Mouse (Mus musculus): Measurements from ENCODE around the gene Lzic. TPM values are rescaled to one million over a fixed set of nuclear protein-coding genes. Genes with fewer than 3 reads are reported as not detected.

Lzic gene
- polyA plus RNA-seq, 1 experiment from 2014 or later: 40.7 TPM

GRCm38 (mm10) chr4:149496612-149497011 is 11.6 kb downstream of the Lzic start:
- Histone ChIP-seq H3K9ac (ENCODE audit: low read length) (no peak overlapping the region), H3K4me3 (ENCODE audit: low read length) (no peak overlapping the region), H3K36me3 (ENCODE audit: control insufficient read depth, insufficient read depth, low read length) (peaks cover 31% of the 10 kb centered on the region), H3K27ac (ENCODE audit: low read length) (no peak overlapping the region), H3K4me1 (replicated peaks; ENCODE audit: control insufficient read depth, insufficient read depth, low read length) (0 out of 2 replicates have a peak, but pooled peaks cover 4% of the 10 kb centered on the region), H3K27me3 (ENCODE audit: control insufficient read depth, insufficient read depth, low read depth, low read length) (no peaks in the 10 kb centered on the region), H3K4me2 (ENCODE audit: low read depth, low read length) (no peak overlapping the region), H3K9me3 (ENCODE audit: control insufficient read depth, low read length) (no peaks in the 10 kb centered on the region)
- no peak for ATAC-seq (ENCODE audit: low read depth)
- 73% methylated on average over 2 of the region's 2 CpGs for WGBS

DNA sequence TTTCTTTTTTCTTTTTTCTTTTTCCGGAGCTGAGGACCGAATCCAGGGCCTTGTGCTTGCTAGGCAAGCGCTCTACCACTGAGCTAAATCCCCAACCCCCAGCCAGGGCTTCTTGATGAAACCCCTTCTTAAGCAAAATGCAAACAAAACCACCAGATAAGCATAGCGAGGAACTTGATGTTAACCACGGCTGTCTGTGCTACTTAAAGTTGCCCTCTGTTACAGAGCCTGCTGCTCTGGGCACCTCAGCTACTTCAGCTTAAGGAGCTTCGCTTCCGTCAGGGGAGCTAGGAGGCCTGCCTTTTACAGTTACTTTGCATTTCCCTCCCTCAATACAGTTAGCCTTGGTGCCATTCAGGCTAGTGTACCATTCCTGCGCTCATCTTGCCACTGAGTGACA is 13.9 kb downstream of the Lzic start:
- H3K4me2 ChIP-seq (ENCODE audit: low read depth, low read length): no peak overlapping the region
- peaks cover 23% of the 10 kb centered on the region for H3K36me3 ChIP-seq (ENCODE audit: control insufficient read depth, insufficient read depth, low read length)
- H3K27ac ChIP-seq (ENCODE audit: low read length): peak overlapping the region; percentile 16; the same call in 1 of the 2 replicates
- no peaks in the 10 kb centered on the region for H3K27me3 ChIP-seq (ENCODE audit: control insufficient read depth, insufficient read depth, low read depth, low read length)
- 54% methylated on average over 8 of the region's 8 CpGs for WGBS
- H3K4me3 ChIP-seq (ENCODE audit: low read length): no peak overlapping the region
- 0 out of 2 replicates have a peak, but pooled peaks cover 4% of the 10 kb centered on the region for H3K4me1 ChIP-seq (replicated peaks; ENCODE audit: control insufficient read depth, insufficient read depth, low read length)
- ATAC-seq (ENCODE audit: low read depth): peak; percentile 84
- H3K9me3 ChIP-seq (ENCODE audit: control insufficient read depth, low read length): no peaks in the 10 kb centered on the region
- no peak overlapping the region for H3K9ac ChIP-seq (ENCODE audit: low read length)

DNA sequence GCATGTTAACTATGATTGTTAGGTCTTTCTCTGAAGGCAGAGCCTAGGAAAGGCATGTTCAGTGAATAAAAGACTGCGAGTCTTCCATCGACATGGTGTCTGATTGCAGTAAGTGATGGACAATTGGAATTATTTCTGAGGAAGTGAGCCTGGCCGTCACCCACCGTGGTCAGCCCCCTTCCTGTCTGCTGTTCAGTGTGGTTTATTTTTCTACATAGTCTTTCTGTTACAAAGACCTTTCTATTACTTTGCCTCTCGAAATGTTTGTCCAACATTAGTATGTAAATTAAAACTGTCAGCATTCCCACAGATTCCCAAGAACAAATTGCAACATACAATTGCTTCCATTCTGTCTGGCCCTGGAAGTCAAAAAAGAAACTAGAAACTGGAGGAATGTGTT is 14.8 kb downstream of the Lzic start:
- Histone ChIP-seq H3K4me3 (ENCODE audit: low read length) (no peak overlapping the region), H3K4me2 (ENCODE audit: low read depth, low read length) (no peak overlapping the region), H3K36me3 (ENCODE audit: control insufficient read depth, insufficient read depth, low read length) (peaks cover 19% of the 10 kb centered on the region), H3K9ac (ENCODE audit: low read length) (no peak overlapping the region), H3K27me3 (ENCODE audit: control insufficient read depth, insufficient read depth, low read depth, low read length) (no peaks in the 10 kb centered on the region), H3K27ac (ENCODE audit: low read length) (no peak overlapping the region), H3K9me3 (ENCODE audit: control insufficient read depth, low read length) (no peaks in the 10 kb centered on the region), H3K4me1 (replicated peaks; ENCODE audit: control insufficient read depth, insufficient read depth, low read length) (0 out of 2 replicates have a peak, but pooled peaks cover 5% of the 10 kb centered on the region)
- ATAC-seq (ENCODE audit: low read depth): no peak
- 70% methylated on average over 5 of the region's 5 CpGs for WGBS

DNA sequence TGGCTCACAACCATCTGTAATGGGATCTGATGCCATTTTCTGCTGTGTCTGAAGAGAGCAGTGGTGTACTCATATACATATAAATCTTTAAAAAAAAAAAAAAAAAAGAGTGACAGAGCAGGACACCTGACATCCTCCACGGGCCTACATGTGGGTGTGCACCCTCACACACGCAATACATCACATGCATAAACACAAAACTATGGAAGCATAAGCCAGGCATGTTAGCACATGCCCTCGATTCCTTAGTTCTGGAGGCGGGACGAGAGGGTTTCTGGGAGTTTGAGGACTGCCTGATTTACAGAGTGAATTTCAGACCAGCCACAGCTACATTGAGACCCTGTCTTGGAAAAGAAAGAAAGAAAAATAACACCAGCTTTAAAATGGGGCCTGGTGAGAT is 19.3 kb downstream of the Lzic start:
- Histone ChIP-seq H3K27me3 (ENCODE audit: control insufficient read depth, insufficient read depth, low read depth, low read length) (no peaks in the 10 kb centered on the region), H3K9me3 (ENCODE audit: control insufficient read depth, low read length) (no peaks in the 10 kb centered on the region), H3K36me3 (ENCODE audit: control insufficient read depth, insufficient read depth, low read length) (peaks cover 5% of the 10 kb centered on the region), H3K9ac (ENCODE audit: low read length) (no peak overlapping the region; the same call in 1 of the 2 replicates), H3K27ac (ENCODE audit: low read length) (peak overlapping the region; percentile 61), H3K4me3 (ENCODE audit: low read length) (no peak overlapping the region), H3K4me1 (replicated peaks; ENCODE audit: control insufficient read depth, insufficient read depth, low read length) (peaks cover 7% of the 10 kb centered on the region; the same call in 1 of the 2 replicates), H3K4me2 (ENCODE audit: low read depth, low read length) (no peak overlapping the region)
- 73% methylated on average over 5 of the region's 5 CpGs for WGBS
- ATAC-seq (ENCODE audit: low read depth): no peak

DNA sequence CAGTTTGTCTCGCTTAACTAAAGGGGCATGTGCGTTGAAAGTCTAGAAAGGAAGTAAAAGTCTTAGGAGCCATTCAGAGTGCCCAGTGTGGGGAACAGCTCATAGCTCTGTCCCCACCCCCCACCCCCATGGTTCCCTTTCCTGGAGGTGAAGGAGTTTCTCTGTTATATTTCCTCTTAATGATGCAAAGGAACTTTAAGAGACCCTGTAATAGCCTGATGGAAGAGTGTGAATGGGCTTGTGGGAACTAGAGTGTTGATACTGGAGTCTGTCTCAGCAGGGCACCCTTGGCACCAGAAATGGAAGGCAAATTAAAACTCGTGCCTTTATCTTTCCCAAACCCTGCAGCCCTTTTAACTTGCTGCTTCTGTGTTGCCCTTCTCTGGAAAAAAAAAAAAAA is 19.8 kb downstream of the Lzic start:
- H3K36me3 ChIP-seq (ENCODE audit: control insufficient read depth, insufficient read depth, low read length): peaks cover 5% of the 10 kb centered on the region
- no peaks in the 10 kb centered on the region for H3K9me3 ChIP-seq (ENCODE audit: control insufficient read depth, low read length)
- no peaks in the 10 kb centered on the region for H3K27me3 ChIP-seq (ENCODE audit: control insufficient read depth, insufficient read depth, low read depth, low read length)
- WGBS: 21% methylated on average over 3 of the region's 3 CpGs
- H3K9ac ChIP-seq (ENCODE audit: low read length): peak overlapping the region; percentile 7; the same call in 1 of the 2 replicates
- peak; percentile 43 for ATAC-seq (ENCODE audit: low read depth)
- no peak overlapping the region for H3K4me2 ChIP-seq (ENCODE audit: low read depth, low read length)
- H3K27ac ChIP-seq (ENCODE audit: low read length): peak overlapping the region; percentile 61
- peaks cover 7% of the 10 kb centered on the region; the same call in 1 of the 2 replicates for H3K4me1 ChIP-seq (replicated peaks; ENCODE audit: control insufficient read depth, insufficient read depth, low read length)
- no peak overlapping the region for H3K4me3 ChIP-seq (ENCODE audit: low read length)

DNA sequence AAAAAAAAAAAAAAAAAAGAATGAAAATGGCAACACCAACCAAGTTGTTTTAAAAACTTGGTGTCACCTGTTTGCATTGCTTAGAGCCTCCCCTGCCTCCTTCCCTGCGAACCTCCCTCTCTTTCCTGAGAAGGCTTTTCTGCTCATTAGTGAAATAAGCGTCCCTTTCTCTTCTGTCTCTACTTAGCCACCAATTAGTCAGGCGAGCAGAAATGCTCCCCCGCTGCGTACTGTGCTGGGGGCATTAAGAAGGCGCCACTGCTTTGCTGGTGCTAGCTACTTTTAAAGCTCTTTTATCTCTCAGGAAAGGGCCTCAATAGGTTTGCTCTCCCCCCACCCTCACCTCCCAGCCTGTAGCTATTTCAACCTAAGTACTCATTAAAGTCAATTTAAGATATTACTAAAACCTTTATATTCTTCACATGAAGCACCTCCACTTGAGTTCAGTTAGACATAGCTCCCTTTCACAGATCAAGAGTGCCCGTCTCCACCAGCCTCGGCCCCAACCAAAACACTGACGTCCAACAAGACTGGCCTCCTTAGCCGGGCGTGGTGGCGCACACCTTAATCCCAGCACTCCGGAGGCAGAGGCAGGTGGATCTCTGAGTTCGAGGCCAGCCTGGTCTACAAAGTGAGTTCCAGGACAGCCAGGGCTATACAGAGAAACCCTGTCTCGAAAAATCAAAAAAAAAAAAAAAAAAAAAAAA is 20.4 kb downstream of the Lzic start:
- peak; percentile 34; the same call in 1 of the 2 replicates for ATAC-seq (ENCODE audit: low read depth)
- Histone ChIP-seq H3K4me3 (ENCODE audit: low read length) (no peak overlapping the region), H3K36me3 (ENCODE audit: control insufficient read depth, insufficient read depth, low read length) (no peaks in the 10 kb centered on the region; the same call in 1 of the 2 replicates), H3K4me2 (ENCODE audit: low read depth, low read length) (no peak overlapping the region), H3K9ac (ENCODE audit: low read length) (no peak overlapping the region), H3K27me3 (ENCODE audit: control insufficient read depth, insufficient read depth, low read depth, low read length) (no peaks in the 10 kb centered on the region), H3K9me3 (ENCODE audit: control insufficient read depth, low read length) (no peaks in the 10 kb centered on the region), H3K4me1 (replicated peaks; ENCODE audit: control insufficient read depth, insufficient read depth, low read length) (peaks cover 7% of the 10 kb centered on the region; the same call in 1 of the 2 replicates), H3K27ac (ENCODE audit: low read length) (peak overlapping the region; percentile 61)
- 54% methylated on average over 14 of the region's 15 CpGs for WGBS

GRCm38 (mm10) chr4:149506904-149507303 is 21.9 kb downstream of the Lzic start:
- Histone ChIP-seq H3K36me3 (ENCODE audit: control insufficient read depth, insufficient read depth, low read length) (no peaks in the 10 kb centered on the region; the same call in 1 of the 2 replicates), H3K27ac (ENCODE audit: low read length) (no peak overlapping the region), H3K4me1 (replicated peaks; ENCODE audit: control insufficient read depth, insufficient read depth, low read length) (peaks cover 14% of the 10 kb centered on the region; the same call in 1 of the 2 replicates), H3K27me3 (ENCODE audit: control insufficient read depth, insufficient read depth, low read depth, low read length) (no peaks in the 10 kb centered on the region), H3K9me3 (ENCODE audit: control insufficient read depth, low read length) (no peaks in the 10 kb centered on the region), H3K4me3 (ENCODE audit: low read length) (no peak overlapping the region), H3K4me2 (ENCODE audit: low read depth, low read length) (no peak overlapping the region), H3K9ac (ENCODE audit: low read length) (no peak overlapping the region)
- no peak for ATAC-seq (ENCODE audit: low read depth)
- 74% methylated on average over 3 of the region's 3 CpGs for WGBS

GRCm38 (mm10) chr4:149511221-149511646 is 26.2 kb downstream of the Lzic start:
- ATAC-seq (ENCODE audit: low read depth): peak; percentile 79

GRCm38 (mm10) chr4:149512072-149512471 is 27.0 kb downstream of the Lzic start:
- 37% methylated on average over 7 of the region's 7 CpGs for WGBS
- no peak overlapping the region for H3K4me3 ChIP-seq (ENCODE audit: low read length)
- H3K9me3 ChIP-seq (ENCODE audit: control insufficient read depth, low read length): no peaks in the 10 kb centered on the region
- H3K4me2 ChIP-seq (ENCODE audit: low read depth, low read length): no peak overlapping the region
- H3K27me3 ChIP-seq (ENCODE audit: control insufficient read depth, insufficient read depth, low read depth, low read length): no peaks in the 10 kb centered on the region
- no peaks in the 10 kb centered on the region for H3K36me3 ChIP-seq (ENCODE audit: control insufficient read depth, insufficient read depth, low read length)
- H3K27ac ChIP-seq (ENCODE audit: low read length): no peak overlapping the region
- H3K9ac ChIP-seq (ENCODE audit: low read length): no peak overlapping the region
- H3K4me1 ChIP-seq (replicated peaks; ENCODE audit: control insufficient read depth, insufficient read depth, low read length): peaks cover 14% of the 10 kb centered on the region
- peak; percentile 13; the same call in 1 of the 2 replicates for ATAC-seq (ENCODE audit: low read depth)

More at GRCm38 (mm10) chr4:149511221-149511646, 26.2 kb downstream of the Lzic start:
- peaks cover 14% of the 10 kb centered on the region for H3K4me1 ChIP-seq (replicated peaks; ENCODE audit: control insufficient read depth, insufficient read depth, low read length)
- 41% methylated on average over 6 of the region's 6 CpGs for WGBS
- H3K4me3 ChIP-seq (ENCODE audit: low read length): no peak overlapping the region
- H3K9me3 ChIP-seq (ENCODE audit: control insufficient read depth, low read length): no peaks in the 10 kb centered on the region
- H3K27ac ChIP-seq (ENCODE audit: low read length): peak overlapping the region; percentile 72
- H3K36me3 ChIP-seq (ENCODE audit: control insufficient read depth, insufficient read depth, low read length): no peaks in the 10 kb centered on the region
- H3K9ac ChIP-seq (ENCODE audit: low read length): no peak overlapping the region
- no peaks in the 10 kb centered on the region for H3K27me3 ChIP-seq (ENCODE audit: control insufficient read depth, insufficient read depth, low read depth, low read length)
- no peak overlapping the region for H3K4me2 ChIP-seq (ENCODE audit: low read depth, low read length)
